Mouse (Mus musculus): ENCODE measurements around the gene Ednra.
"Not testable (repeated sequence)": the region's sequence is repeated elsewhere in the genome, so short reads cannot be mapped to it uniquely, and the experiment has no call there.

The Ednra gene

DNA sequence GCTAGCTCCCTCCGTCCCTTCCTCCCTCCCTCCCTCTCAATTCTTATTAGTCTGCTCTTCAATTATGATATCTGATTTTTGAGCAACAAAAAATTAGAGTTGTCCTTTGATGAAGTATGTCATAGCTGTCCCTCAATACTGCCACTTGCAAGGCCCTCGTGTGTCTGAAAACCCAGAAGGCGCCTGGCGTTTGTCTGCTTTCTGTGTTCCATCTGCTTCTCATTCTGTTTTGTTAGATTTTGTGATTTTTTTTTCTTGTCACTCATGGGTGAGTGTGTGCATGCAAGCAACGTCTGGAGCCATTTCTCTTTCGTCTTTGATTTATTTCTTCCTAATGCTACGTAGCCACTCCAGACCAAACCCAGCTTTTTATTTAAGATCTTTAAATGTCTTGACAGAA is 9.8 kb downstream of the Ednra start:
- no peak for DNase-seq

- DNase-seq, result peak; percentile 19
These were observed 10.6 kb downstream of the Ednra start for GRCm38 (mm10) chr8:77713688-77714087.

DNA sequence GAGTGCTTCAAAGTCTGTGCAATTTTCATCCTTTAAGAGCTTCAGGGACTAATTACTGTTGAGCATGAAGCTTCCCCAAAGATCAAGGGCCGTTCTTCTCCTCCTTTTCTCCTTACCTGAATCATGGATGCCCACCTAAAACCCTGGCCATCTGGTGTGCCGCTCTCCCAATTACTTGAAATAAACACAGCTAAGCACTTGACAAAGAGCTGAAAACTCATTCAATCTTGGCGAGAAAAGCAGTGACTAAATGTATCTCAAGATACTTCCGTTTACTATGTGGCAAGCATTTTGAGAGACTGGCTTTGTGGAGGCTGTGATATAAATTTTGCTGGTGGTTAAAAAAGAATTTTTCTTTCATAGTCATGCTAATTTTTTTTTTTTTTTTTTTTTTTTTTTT is 19.5 kb downstream of the Ednra start:
- DNase-seq, result no peak

DNA sequence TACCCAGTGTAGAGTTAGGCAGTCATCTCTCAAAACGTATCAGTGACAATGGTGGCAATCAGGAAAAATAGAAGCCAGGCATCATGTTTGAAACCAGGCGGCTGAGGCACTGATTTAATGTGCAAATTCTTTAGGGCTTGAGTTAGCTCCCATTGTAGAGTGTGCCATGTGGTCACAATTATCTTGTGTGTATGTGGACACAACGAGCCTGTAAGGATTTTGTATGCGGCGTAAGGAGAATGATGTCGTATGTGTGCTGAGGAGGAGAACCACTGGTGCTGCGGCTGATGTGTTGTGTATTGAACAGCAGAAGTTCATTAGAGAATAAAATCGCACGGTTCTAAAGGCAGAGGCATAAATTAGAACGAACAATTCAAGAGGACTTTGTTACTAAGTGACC is 26.2 kb downstream of the Ednra start:
- no peak for DNase-seq

DNA sequence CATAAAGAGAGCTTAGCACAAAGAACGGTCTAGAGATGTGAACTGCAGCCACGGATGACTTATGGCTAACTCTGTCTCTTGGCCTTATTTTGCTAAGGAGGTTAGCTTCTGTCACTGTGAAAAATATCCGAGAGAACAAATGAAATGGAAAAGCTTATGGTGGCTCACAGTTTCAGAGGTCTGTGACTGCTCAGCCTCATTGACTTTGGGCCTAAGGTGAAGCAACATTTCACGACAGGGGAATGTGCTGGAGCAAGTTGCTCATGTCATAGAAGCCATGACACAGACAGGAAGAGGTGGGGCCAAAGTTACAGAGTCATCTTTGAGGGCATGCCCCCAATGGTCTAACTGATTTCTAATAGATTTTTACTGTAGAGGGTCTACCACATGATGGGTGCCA is 28.1 kb downstream of the Ednra start:
- no peak for DNase-seq

DNA sequence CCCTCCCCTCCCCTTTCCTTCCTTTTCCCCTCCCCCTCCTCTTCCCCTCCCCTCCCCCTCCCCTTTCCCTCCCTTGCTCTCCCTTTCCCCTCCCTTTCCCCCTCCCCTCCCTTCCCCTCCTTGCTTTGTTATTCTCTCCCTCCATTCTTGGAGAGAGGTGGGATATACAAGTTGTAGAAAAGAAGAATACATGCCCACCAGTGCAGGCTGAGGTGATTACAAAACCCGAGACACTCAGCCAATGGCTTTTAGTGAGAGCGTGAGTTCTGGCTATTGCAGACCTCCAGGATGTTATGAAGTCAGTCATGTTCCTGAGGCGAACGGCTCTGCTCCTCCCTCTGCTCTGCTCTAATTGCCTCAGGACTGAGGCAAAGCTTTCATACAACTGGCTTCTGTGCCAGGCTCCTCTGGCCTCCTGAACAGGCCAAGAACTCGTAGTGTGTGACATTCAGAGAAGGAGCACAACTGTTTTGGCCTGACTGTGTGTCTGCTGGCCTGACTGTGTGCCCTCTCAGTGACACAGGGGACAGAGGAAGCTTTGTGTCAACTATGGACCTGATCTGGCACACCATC is 28.7 kb downstream of the Ednra start:
- DNase-seq, result no peak

DNA sequence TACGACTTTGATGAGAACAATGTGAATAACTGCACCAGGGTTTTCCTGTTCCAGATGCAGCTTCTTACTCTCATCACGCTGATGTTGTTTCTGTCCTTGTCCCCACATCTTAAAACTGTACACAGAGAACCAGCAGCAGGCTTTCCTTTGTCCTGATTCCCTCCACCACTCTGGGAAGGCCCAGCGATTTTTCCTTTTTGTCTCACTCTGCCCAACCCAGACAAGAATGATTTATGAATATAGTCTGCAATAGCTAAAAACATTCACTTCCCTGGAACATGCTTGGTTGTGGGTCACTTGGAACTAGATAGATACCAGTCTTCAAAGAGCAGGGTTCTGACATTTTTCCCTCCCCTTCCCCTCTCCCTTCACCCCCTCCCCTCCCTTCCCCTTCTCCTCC is 29.2 kb downstream of the Ednra start:
- no peak for DNase-seq

DNA sequence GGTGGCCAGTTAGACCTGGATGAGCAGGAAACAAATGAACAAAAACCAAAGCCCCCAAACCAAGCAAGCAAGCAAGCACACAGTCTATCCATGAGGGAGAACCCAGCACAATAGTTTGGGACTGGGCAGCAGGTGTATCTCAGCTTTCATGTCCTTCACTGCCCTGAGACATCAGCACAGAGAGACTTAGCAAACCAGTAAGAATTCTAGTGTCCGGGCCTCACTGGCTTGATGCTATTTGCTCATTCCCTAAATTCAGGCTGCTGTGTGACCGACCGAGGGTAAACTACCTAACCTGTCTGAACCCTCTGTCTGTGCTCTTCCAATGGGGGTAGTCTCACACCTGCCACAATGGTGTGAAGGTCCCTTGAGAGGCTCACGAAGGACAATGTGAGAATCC is 29.7 kb downstream of the Ednra start:
- no peak for DNase-seq

GRCm38 (mm10) chr8:77689421-77690059 is 34.7 kb downstream of the Ednra start:
- DNase-seq, result not testable (repeated sequence)

GRCm38 (mm10) chr8:77688978-77689377 is 35.3 kb downstream of the Ednra start:
- DNase-seq, result no peak

DNA sequence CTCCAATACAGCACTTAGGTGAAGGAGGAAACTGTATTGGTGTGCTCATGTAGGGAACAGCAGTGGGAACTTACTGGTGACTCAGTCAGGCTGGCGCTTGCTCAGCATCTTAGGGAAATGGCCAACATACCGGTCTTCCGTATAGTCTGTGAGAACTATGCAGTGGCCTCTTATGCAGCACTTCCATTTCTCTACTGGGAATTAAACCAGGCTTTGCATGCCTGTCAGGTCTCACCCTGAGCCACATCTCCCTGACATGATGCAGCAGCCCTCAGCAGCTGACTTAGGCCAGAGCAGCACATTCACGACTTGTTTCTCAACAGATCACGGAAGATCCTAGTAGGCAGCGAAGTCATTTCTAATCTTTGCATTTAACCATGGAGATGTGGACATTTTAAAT is 39.9 kb downstream of the Ednra start:
- no peak for DNase-seq

- no peak for DNase-seq
These were observed 40.7 kb downstream of the Ednra start for GRCm38 (mm10) chr8:77683356-77684106.

GRCm38 (mm10) chr8:77682008-77682934 is 42.0 kb downstream of the Ednra start:
- no peak for DNase-seq

DNA sequence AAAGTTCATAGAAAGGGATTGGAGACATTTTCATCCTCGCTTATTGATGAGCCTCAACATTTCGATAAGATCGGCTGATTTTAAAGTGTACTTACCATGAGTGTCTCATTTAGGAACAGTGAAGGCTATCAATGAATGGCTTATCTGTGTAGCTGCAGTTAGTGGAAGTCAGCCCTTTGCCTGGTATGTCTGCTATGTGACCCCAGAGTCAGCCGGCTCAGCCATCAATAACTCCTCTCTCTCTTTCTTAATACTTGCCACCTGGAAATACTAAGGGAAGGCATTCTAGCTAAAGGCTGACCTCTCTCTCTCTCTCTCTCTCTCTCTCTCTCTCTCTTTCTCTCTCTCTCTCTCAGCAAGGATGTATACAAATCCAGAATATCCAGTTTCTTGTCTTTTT is 52.2 kb downstream of the Ednra start:
- DNase-seq, result no peak

DNA sequence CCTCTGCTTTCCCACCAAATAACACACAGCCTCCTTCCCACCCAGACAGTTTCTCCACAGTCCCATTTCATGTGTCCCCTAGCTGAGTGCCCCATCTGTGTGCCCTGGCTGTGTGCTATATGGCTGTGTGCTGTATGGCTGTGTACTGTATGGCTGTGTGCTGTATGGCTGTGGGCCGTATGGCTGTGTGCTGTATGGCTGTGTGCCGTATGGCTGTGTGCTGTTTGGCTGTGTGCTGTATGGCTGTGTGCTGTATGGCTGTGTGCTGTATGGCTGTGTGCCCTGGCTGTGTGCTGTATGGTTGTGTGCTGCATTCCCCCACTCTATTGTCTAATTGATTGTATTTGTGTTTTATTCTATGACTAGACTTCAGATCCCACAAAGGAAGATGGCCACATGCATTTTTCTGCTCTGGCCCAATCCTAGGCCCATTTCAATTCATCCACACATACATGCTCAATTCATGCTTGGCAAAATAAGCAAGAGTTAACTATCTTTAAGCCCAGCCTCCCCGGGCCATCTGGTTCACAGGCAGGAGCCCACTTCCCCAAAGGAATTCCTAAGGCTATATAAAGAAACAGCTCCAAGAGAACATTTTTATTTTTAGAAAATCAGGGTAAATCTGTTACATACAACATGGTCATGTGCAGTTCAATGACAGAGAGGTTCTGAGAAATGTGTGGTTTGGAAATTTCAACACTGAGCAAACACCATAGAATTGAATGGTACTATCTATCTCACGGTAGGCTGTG is 53.5 kb downstream of the Ednra start:
- DNase-seq, result no peak

GRCm38 (mm10) chr8:77667916-77668315 is 56.3 kb downstream of the Ednra start:
- no peak for DNase-seq

GRCm38 (mm10) chr8:77664901-77665300 is 59.4 kb downstream of the Ednra start:
- DNase-seq, result no peak

DNA sequence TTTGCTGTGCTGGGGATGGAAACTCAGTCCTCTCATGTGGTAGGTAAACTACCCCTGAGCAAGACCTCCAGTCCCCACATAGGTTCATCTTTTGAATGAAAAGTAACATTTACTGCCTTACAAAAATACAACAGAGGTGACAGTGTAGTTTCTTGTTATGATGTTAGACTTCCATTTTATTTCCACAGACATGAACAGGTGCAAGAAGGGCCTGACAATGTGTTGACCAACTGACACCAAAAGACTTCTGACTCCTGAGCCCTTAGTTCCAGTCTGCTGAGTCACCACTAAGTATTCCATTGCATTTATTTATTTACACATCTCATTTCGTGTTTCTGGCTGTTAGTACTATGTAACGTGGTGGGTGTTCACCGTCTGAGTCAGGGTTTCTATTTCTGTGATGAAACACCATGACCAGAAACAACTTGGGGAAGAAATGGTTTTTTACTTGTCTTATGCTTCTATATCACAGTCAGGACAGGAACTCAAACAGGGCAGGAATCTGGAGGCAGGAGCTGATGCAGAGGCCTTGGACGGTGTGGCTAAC is 64.7 kb downstream of the Ednra start:
- no peak for DNase-seq

DNA sequence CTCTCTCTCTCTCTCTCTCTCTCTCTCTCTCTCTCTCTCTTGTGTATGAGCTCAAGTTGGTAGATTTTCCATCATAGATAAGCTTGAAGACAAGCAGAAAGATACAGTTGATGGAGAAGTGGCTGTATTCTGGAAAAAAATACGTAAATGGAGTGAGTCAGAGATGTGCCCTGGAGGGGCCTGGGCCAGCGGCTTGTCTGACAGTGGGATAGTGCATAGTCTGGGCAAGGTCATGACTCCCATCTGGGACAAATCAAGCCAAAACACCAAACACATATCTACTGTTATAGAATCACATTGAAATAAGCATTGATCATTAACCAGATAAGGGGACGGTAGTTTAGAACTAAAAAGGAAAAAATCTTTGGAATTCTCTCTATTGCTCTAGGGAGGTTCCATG is 65.9 kb downstream of the Ednra start:
- no peak for DNase-seq

- no peak for DNase-seq
These were observed 73.5 kb downstream of the Ednra start for GRCm38 (mm10) chr8:77650646-77651190.

DNA sequence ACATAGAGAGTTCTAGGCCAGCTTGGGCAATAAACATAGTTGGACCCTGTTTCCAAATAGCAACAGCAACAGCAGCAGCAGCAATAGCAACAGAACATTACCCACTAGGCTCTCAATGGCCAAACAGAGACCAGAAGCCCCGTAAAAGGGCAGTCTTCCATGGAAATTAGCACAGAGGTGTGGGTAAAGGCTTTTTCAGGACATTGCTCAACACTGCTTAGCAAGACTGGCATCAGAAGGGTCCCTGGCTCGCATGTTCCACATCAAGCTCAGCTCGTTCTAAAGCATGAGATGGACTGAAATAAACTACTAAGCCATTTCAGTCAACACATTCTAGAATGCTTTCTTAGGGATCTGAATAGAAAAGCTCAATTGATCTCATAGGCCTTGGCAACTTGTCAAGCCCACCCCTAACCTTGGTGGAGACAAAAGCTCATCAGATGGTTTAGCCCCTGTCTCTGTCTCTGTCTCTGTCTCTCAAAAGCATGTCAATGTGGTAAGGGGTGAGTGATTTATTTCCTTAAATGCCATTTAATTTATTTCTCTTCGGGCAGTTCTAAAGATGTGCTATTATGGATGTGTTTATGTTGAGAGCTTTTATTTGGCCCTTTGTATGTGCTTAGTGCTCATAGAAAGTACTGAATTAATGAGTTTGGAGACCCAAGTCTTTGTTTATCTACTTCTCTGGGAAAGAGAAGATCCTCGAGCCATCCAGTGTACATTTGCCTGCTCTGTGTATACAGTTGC is 84.0 kb downstream of the Ednra start:
- DNase-seq, result no peak
